Mouse (Mus musculus) heart, embryonic 10.5 days (tissue): ENCODE measurements around the gene Ovca2. TPM values are rescaled to one million over a fixed set of nuclear protein-coding genes. Genes with fewer than 3 reads are reported as not detected.

Experiments used
- DNase-seq: peaks from one replicate; pipeline ENCODE4 v3.0.0-alpha.2; 2017; ENCODE audit warnings: low spot score
- H3K27ac ChIP-seq: fragments of 300-500 bp; sonication (generic); 2 replicates; pipeline ENCODE4 v1.5.1; 2016; ENCODE audit warnings: mild to moderate bottlenecking
- H3K27me3 ChIP-seq: fragments of 300-500 bp; sonication (generic); 2 replicates; pipeline ENCODE4 v1.6.1; 2016; ENCODE audit warnings: mild to moderate bottlenecking; ENCODE audit not compliant: poor library complexity, insufficient read depth, severe bottlenecking
- H3K36me3 ChIP-seq: fragments of 300-500 bp; sonication (generic); 2 replicates; pipeline ENCODE4 v1.6.1; 2016; ENCODE audit warnings: mild to moderate bottlenecking, moderate library complexity
- H3K4me1 ChIP-seq: fragments of 300-500 bp; sonication (generic); 2 replicates; pipeline ENCODE4 v1.6.1; 2016; ENCODE audit warnings: mild to moderate bottlenecking
- H3K4me3 ChIP-seq: fragments of 300-500 bp; sonication (generic); 2 replicates; pipeline ENCODE4 v1.5.1; 2016; ENCODE audit warnings: mild to moderate bottlenecking, moderate library complexity
- H3K9me3 ChIP-seq: fragments of 300-500 bp; sonication (generic); 2 replicates; pipeline ENCODE4 v1.6.1; 2016; ENCODE audit warnings: mild to moderate bottlenecking, moderate library complexity
- WGBS: fragments of 180-500 bp; shearing (Covaris S2); methylation state at CpG from one replicate; pipeline ENCODE4 v1.1.7; 2016; 5-methylcytosine and 5-hydroxymethylcytosine counted together
- polyA plus RNA-seq: library from polyadenylated mRNA; unstranded; fragments of >200 nt; fragmentation: Nextera tagmentation; extraction: Ambion mirVana; gene quantifications from 2 replicates; pipeline ENCODE4 v1.2.1, GENCODE M21; 2016

Gene Ovca2
- polyA plus RNA-seq, 1 experiment from 2014 or later: 29.0 TPM

GRCm38 (mm10) chr11:75173095-75173798 is 5.4 kb downstream of the Ovca2 start:
- peaks cover 60% of the 10 kb centered on the region for H3K4me1 ChIP-seq
- under 1% methylated on average over 71 of the region's 71 CpGs for WGBS

GRCm38 (mm10) chr11:75172151-75173094 is 6.2 kb downstream of the Ovca2 start:
- under 1% methylated on average over 75 of the region's 75 CpGs for WGBS
- Histone ChIP-seq H3K4me1 (peaks cover 61% of the 10 kb centered on the region), H3K9me3 (no peaks in the 10 kb centered on the region), H3K36me3 (peaks cover 12% of the 10 kb centered on the region), H3K4me3 (peak overlapping the region; percentile 73), H3K27ac (0 out of 2 replicates have a peak overlapping the region, but pooled peaks have one; percentile 36), H3K27me3 (peaks cover 63% of the 10 kb centered on the region)
- no peak for DNase-seq

More at GRCm38 (mm10) chr11:75173095-75173798, 5.4 kb downstream of the Ovca2 start:
- H3K27ac ChIP-seq: 0 out of 2 replicates have a peak overlapping the region, but pooled peaks have one; percentile 53
- peaks cover 18% of the 10 kb centered on the region for H3K36me3 ChIP-seq
- H3K4me3 ChIP-seq: peak overlapping the region; percentile 73
- DNase-seq: peak; percentile 93
- H3K9me3 ChIP-seq: no peaks in the 10 kb centered on the region
- peaks cover 55% of the 10 kb centered on the region for H3K27me3 ChIP-seq

- peaks cover 72% of the 10 kb centered on the region for H3K4me1 ChIP-seq
- 6% methylated on average over 17 of the region's 17 CpGs for WGBS
- H3K9me3 ChIP-seq: no peaks in the 10 kb centered on the region
- peaks cover 1% of the 10 kb centered on the region; the same call in 1 of the 2 replicates for H3K36me3 ChIP-seq
- DNase-seq: no peak
- H3K27ac ChIP-seq: no peak overlapping the region
- H3K4me3 ChIP-seq: peak overlapping the region; percentile 73
- peaks cover 74% of the 10 kb centered on the region for H3K27me3 ChIP-seq
These were observed 7.3 kb downstream of the Ovca2 start for GRCm38 (mm10) chr11:75171186-75171865.

- Histone ChIP-seq H3K9me3 (no peaks in the 10 kb centered on the region), H3K36me3 (no peaks in the 10 kb centered on the region; the same call in none of the 2 replicates), H3K27me3 (peaks cover 85% of the 10 kb centered on the region), H3K4me3 (peak overlapping the region; percentile 72), H3K4me1 (peaks cover 82% of the 10 kb centered on the region), H3K27ac (no peak overlapping the region)
- WGBS: under 1% methylated on average over 38 of the region's 38 CpGs
- DNase-seq: peak; percentile 91
These were observed 8.4 kb downstream of the Ovca2 start for GRCm38 (mm10) chr11:75170136-75170751.

GRCm38 (mm10) chr11:75169405-75170080 is 9.1 kb downstream of the Ovca2 start, which contains the start of gene Hic1:
Gene Hic1 (minus strand): TSS chr11:75169519.
- WGBS: 8% methylated on average over 23 of the region's 23 CpGs
- H3K4me3 ChIP-seq: peak within 1 kb of the TSS; percentile 72
- peaks cover 92% of the 10 kb centered on the region for H3K27me3 ChIP-seq
- no peak for DNase-seq
- peaks cover 90% of the 10 kb centered on the region for H3K4me1 ChIP-seq
- peaks cover 4% of the 10 kb centered on the region for H3K36me3 ChIP-seq
- H3K27ac ChIP-seq: peak within 1 kb of the TSS; percentile 76
- H3K9me3 ChIP-seq: no peaks in the 10 kb centered on the region

- peak; percentile 82 for DNase-seq
- Histone ChIP-seq H3K4me1 (peaks cover 89% of the 10 kb centered on the region), H3K4me3 (peak overlapping the region; percentile 72), H3K27ac (peak overlapping the region; percentile 76), H3K27me3 (peaks cover 100% of the 10 kb centered on the region), H3K9me3 (no peaks in the 10 kb centered on the region), H3K36me3 (peaks cover 11% of the 10 kb centered on the region)
- WGBS: under 1% methylated on average over 83 of the region's 83 CpGs
These were observed 9.9 kb downstream of the Ovca2 start for GRCm38 (mm10) chr11:75168590-75169361.

- Histone ChIP-seq H3K9me3 (no peaks in the 10 kb centered on the region), H3K27me3 (peaks cover 100% of the 10 kb centered on the region), H3K4me3 (peak overlapping the region; percentile 72), H3K27ac (peak overlapping the region; percentile 77), H3K36me3 (peaks cover 20% of the 10 kb centered on the region), H3K4me1 (peaks cover 81% of the 10 kb centered on the region)
- no peak for DNase-seq
- 3% methylated on average over 52 of the region's 63 CpGs for WGBS
These were observed 10.7 kb downstream of the Ovca2 start for GRCm38 (mm10) chr11:75167643-75168589.

- no peak for DNase-seq
- Histone ChIP-seq H3K36me3 (peaks cover 26% of the 10 kb centered on the region), H3K4me3 (peak overlapping the region; percentile 72), H3K27me3 (peaks cover 98% of the 10 kb centered on the region), H3K4me1 (peaks cover 72% of the 10 kb centered on the region), H3K27ac (peak overlapping the region; percentile 77), H3K9me3 (no peaks in the 10 kb centered on the region)
- 2% methylated on average over 68 of the region's 68 CpGs for WGBS
These were observed 11.6 kb downstream of the Ovca2 start for GRCm38 (mm10) chr11:75166861-75167642.

- H3K27ac ChIP-seq: peak overlapping the region; percentile 77
- H3K36me3 ChIP-seq: peaks cover 26% of the 10 kb centered on the region
- H3K4me1 ChIP-seq: peaks cover 71% of the 10 kb centered on the region
- DNase-seq: no peak
- peaks cover 90% of the 10 kb centered on the region for H3K27me3 ChIP-seq
- H3K9me3 ChIP-seq: no peaks in the 10 kb centered on the region
- 5% methylated on average over 55 of the region's 55 CpGs for WGBS
- H3K4me3 ChIP-seq: peak overlapping the region; percentile 72
These were observed 12.3 kb downstream of the Ovca2 start for GRCm38 (mm10) chr11:75166193-75166842.
